In genomic region chr6:134733800-134734221, GRCm38 (mm10) we compare ENCODE assay signal across 20 mouse cellular contexts. TPM values are rescaled to one million over a fixed set of nuclear protein-coding genes. Genes with fewer than 3 reads are reported as not detected.
DNase-seq lines count a peak whose midpoint lies in the region; ATAC-seq and TF ChIP-seq lines count a peak whose summit lies in the region.
"Had no signal": no experiment of that assay in that cellular context is flagged by ENCODE, and none has a peak within 500 bp of the region (broad histone marks: within the 10 kb centered on the region; RNA-seq: fewer than 3 reads in every experiment).

No protein-coding gene starts in this region.

- ATAC-seq in forebrain, embryonic 14.5 days, result peak; percentile 46
- no peak for ATAC-seq in forebrain, embryonic 11.5 days (replicated peaks; ENCODE audit: low FRiP score)
- peak; percentile 64 for ATAC-seq in lung, postnatal 0 days
- peak; percentile 46; the same call in 1 of the 2 replicates for ATAC-seq in stomach, embryonic 14.5 days (ENCODE audit: insufficient number of reproducible peaks, insufficient read depth, low FRiP score, low read depth)
- ATAC-seq: liver, embryonic 12.5 days had no signal

- WGBS in forebrain, embryonic 14.5 days, result 73% methylated on average over 5 of the region's 5 CpGs
- WGBS in forebrain, embryonic 11.5 days, result 88% methylated on average over 5 of the region's 5 CpGs
- WGBS in lung, postnatal 0 days, result 58% methylated on average over 5 of the region's 5 CpGs
- 61% methylated on average over 5 of the region's 5 CpGs for WGBS in lung, adult 2 months
- WGBS in stomach, embryonic 14.5 days, result 59% methylated on average over 5 of the region's 5 CpGs

- no peaks in the 10 kb centered on the region for H3K4me1 ChIP-seq in forebrain, embryonic 14.5 days (ENCODE audit: control insufficient read depth, insufficient read depth, low read length)
- no peaks in the 10 kb centered on the region for H3K4me1 ChIP-seq in forebrain, embryonic 11.5 days (replicated peaks; ENCODE audit: control insufficient read depth, insufficient read depth, low read length)
- H3K4me1 ChIP-seq in lung, postnatal 0 days (ENCODE audit: insufficient read depth, low read depth, low read length), result no peaks in the 10 kb centered on the region
- H3K4me1 ChIP-seq in lung, adult 2 months (ENCODE audit: control insufficient read depth, insufficient read depth, low read length), result 0 out of 2 replicates have a peak, but pooled peaks cover 2% of the 10 kb centered on the region
- no peaks in the 10 kb centered on the region for H3K4me1 ChIP-seq in stomach, embryonic 14.5 days (ENCODE audit: control insufficient read depth, insufficient read depth, low read length)
- H3K4me1 ChIP-seq: embryonic facial prominence, embryonic 15.5 days; forebrain, embryonic 10.5 days; lung, embryonic 15.5 days had no signal

- DNase-seq in forebrain, embryonic 14.5 days (ENCODE audit: low spot score), result peak; percentile 34
- no peak for DNase-seq in forebrain, embryonic 11.5 days (ENCODE audit: low spot score)
- peak; percentile 38 for DNase-seq in lung, postnatal 0 days (ENCODE audit: low spot score)
- DNase-seq in lung, adult 2 months, result no peak
- peak; percentile 35 for DNase-seq in brain, adult 2 months (ENCODE audit: low read depth, low spot score)
- DNase-seq in gastrocnemius, adult 18-20 months (ENCODE audit: low spot score), result no peak
- DNase-seq in adrenal gland, postnatal 25 days, result no peak
- DNase-seq: adrenal gland, postnatal 36 days; cerebellum, adult 9-10 months; heart, adult 18-20 months; heart, postnatal 4 days; kidney, adult 18-20 months; kidney, postnatal 10 days; spleen, adult 18-20 months; thymus, postnatal 14 days had no signal

- peaks cover 5% of the 10 kb centered on the region for H3K36me3 ChIP-seq in forebrain, embryonic 14.5 days (ENCODE audit: control insufficient read depth, insufficient read depth, low read length)
- H3K36me3 ChIP-seq in forebrain, embryonic 11.5 days (ENCODE audit: control insufficient read depth, insufficient read depth, low read length), result no peaks in the 10 kb centered on the region
- H3K36me3 ChIP-seq in lung, postnatal 0 days (ENCODE audit: insufficient read depth, low read length), result 0 out of 2 replicates have a peak, but pooled peaks cover 4% of the 10 kb centered on the region
- H3K36me3 ChIP-seq in stomach, embryonic 14.5 days (ENCODE audit: control insufficient read depth, insufficient read depth, low read length), result peaks cover 4% of the 10 kb centered on the region; the same call in 1 of the 2 replicates

- TF ChIP-seq EP300 in lung, postnatal 0 days (IDR thresholded peaks at IDR 0.05), result peak; percentile 45; the same call in 1 of the 2 replicates

- H3K27me3 ChIP-seq in forebrain, embryonic 14.5 days (replicated peaks; ENCODE audit: control insufficient read depth, insufficient read depth, low read length), result no peaks in the 10 kb centered on the region
- H3K27me3 ChIP-seq in forebrain, embryonic 11.5 days (ENCODE audit: control insufficient read depth, insufficient read depth, low read length), result no peaks in the 10 kb centered on the region
- no peaks in the 10 kb centered on the region for H3K27me3 ChIP-seq in lung, postnatal 0 days (replicated peaks; ENCODE audit: insufficient read depth, low read length)
- no peaks in the 10 kb centered on the region for H3K27me3 ChIP-seq in stomach, embryonic 14.5 days (ENCODE audit: control insufficient read depth, insufficient read depth, low read length)
- H3K27me3 ChIP-seq: embryonic facial prominence, embryonic 15.5 days; liver, embryonic 12.5 days; lung, embryonic 15.5 days had no signal

- H3K27ac ChIP-seq in forebrain, embryonic 14.5 days (ENCODE audit: low read depth, low read length), result no peak overlapping the region
- no peak overlapping the region for H3K27ac ChIP-seq in forebrain, embryonic 11.5 days (ENCODE audit: low read depth, low read length)
- H3K27ac ChIP-seq in lung, postnatal 0 days (ENCODE audit: low read length), result no peak overlapping the region
- no peak overlapping the region for H3K27ac ChIP-seq in stomach, embryonic 14.5 days (ENCODE audit: low read length)
- H3K27ac ChIP-seq: embryonic facial prominence, embryonic 15.5 days; forebrain, embryonic 10.5 days; liver, embryonic 12.5 days; lung, embryonic 15.5 days had no signal

- no peak overlapping the region for H3K9ac ChIP-seq in forebrain, embryonic 14.5 days (ENCODE audit: low read length)
- H3K9ac ChIP-seq in forebrain, embryonic 11.5 days (ENCODE audit: low read length), result no peak overlapping the region
- no peak overlapping the region for H3K9ac ChIP-seq in lung, postnatal 0 days (replicated peaks; ENCODE audit: low read depth)
- no peak overlapping the region for H3K9ac ChIP-seq in stomach, embryonic 14.5 days (replicated peaks; ENCODE audit: low read depth, low read length)
- H3K9ac ChIP-seq: embryonic facial prominence, embryonic 15.5 days; liver, embryonic 12.5 days; lung, embryonic 15.5 days had no signal

- TF ChIP-seq CTCF in lung, postnatal 0 days (IDR thresholded peaks at IDR 0.05), result no peak
- TF ChIP-seq CTCF in lung, adult 2 months (IDR thresholded peaks at IDR 0.05; ENCODE audit: insufficient read depth, low read length), result no peak

- no peak for TF ChIP-seq POLR2A in lung, adult 2 months (IDR thresholded peaks at IDR 0.05; ENCODE audit: borderline replicate concordance, extremely low read depth, low read depth, low read length)

- no peak overlapping the region for H3K4me2 ChIP-seq in forebrain, embryonic 14.5 days (ENCODE audit: low read length)
- H3K4me2 ChIP-seq in forebrain, embryonic 11.5 days (ENCODE audit: low read depth, low read length, severe bottlenecking), result no peak overlapping the region
- no peak overlapping the region for H3K4me2 ChIP-seq in lung, postnatal 0 days (replicated peaks; ENCODE audit: low read depth, low read length)
- no peak overlapping the region for H3K4me2 ChIP-seq in stomach, embryonic 14.5 days (replicated peaks; ENCODE audit: low read depth, low read length)
- H3K4me2 ChIP-seq: embryonic facial prominence, embryonic 15.5 days; liver, embryonic 12.5 days; lung, embryonic 15.5 days had no signal

- no peak overlapping the region for H3K4me3 ChIP-seq in forebrain, embryonic 14.5 days (ENCODE audit: low read depth, low read length)
- no peak overlapping the region for H3K4me3 ChIP-seq in forebrain, embryonic 11.5 days (ENCODE audit: low read depth, low read length)
- H3K4me3 ChIP-seq in lung, postnatal 0 days (ENCODE audit: low read depth, low read length), result no peak overlapping the region
- H3K4me3 ChIP-seq in lung, adult 2 months (replicated peaks; ENCODE audit: extremely low read depth, low read depth, low read length), result no peak overlapping the region
- no peak overlapping the region for H3K4me3 ChIP-seq in stomach, embryonic 14.5 days (ENCODE audit: low read depth, low read length)
- H3K4me3 ChIP-seq: embryonic facial prominence, embryonic 15.5 days; forebrain, embryonic 10.5 days; liver, embryonic 12.5 days; lung, embryonic 15.5 days had no signal

- no peaks in the 10 kb centered on the region; the same call in 1 of the 2 replicates for H3K9me3 ChIP-seq in forebrain, embryonic 14.5 days (replicated peaks; ENCODE audit: control insufficient read depth, low read length)
- no peaks in the 10 kb centered on the region for H3K9me3 ChIP-seq in forebrain, embryonic 11.5 days (ENCODE audit: control insufficient read depth, low read length)
- no peaks in the 10 kb centered on the region for H3K9me3 ChIP-seq in lung, postnatal 0 days (ENCODE audit: low read length)
- H3K9me3 ChIP-seq in stomach, embryonic 14.5 days (ENCODE audit: control insufficient read depth, low read depth, low read length), result no peaks in the 10 kb centered on the region
- H3K9me3 ChIP-seq: embryonic facial prominence, embryonic 15.5 days; forebrain, embryonic 10.5 days; liver, embryonic 12.5 days; lung, embryonic 15.5 days had no signal

RNA-seq across cellular contexts. Expression of gene Dusp16, which starts 58.6 kb away (rescaled TPM):
- 9.3 and 9.4 TPM in 2 replicates for polyA plus RNA-seq in forebrain, embryonic 14.5 days (2014; fragmentation: Nextera tagmentation; extraction: Ambion mirVana)
- polyA plus RNA-seq in forebrain, embryonic 11.5 days (2014; fragmentation: Nextera tagmentation; extraction: Ambion mirVana), result 24.9 and 28.3 TPM in 2 replicates
- polyA plus RNA-seq in lung, postnatal 0 days (2015; fragmentation: Nextera tagmentation; extraction: Ambion mirVana), result 12.0 and 15.5 TPM in 2 replicates
- polyA plus RNA-seq in lung, adult 2 months (2012; rRNA removed), result 19.5 and 21.1 TPM in 2 replicates
- polyA plus RNA-seq in stomach, embryonic 14.5 days (2014; fragmentation: Nextera tagmentation; extraction: Ambion mirVana), result 19.2 and 21.4 TPM in 2 replicates
- 10 to 100 TPM; 12.2 to 16.7 TPM for total RNA-seq in gastrocnemius, adult 18-20 months (2021)
- total RNA-seq in adrenal gland, postnatal 25 days (2021), result 23.0 and 25.8 TPM in 2 replicates

Comparison
In these comparisons a context has a peak if more than half of its experiments do, and no peak if none do; other contexts are left out.
1. DNase-seq: peak in forebrain, embryonic 14.5 days (single experiment), lung, postnatal 0 days (single experiment) and brain, adult 2 months (single experiment); none in forebrain, embryonic 11.5 days (single experiment), lung, adult 2 months (single experiment), gastrocnemius, adult 18-20 months (single experiment) and adrenal gland, postnatal 25 days (single experiment).